Mouse (Mus musculus) testis, adult 10 weeks (tissue): Measurements from ENCODE around the gene Tmem213. TPM values are rescaled to one million over a fixed set of nuclear protein-coding genes. Genes with fewer than 3 reads are reported as not detected.

Experiments
- polyA plus RNA-seq: library from polyadenylated mRNA; stranded (reverse); fragments of 350-450 nt; fragmentation: Illumina TruSeq; extraction: RNeasy Lipid Tissue Mini Kit (QIAGEN cat#74804); gene quantifications from one replicate; pipeline ENCODE4 v1.2.3, GENCODE M21; 2014; ENCODE audit warnings: low read depth, low replicate concordance

Gene Tmem213
- not detected for polyA plus RNA-seq

GRCm38 (mm10) chr6:38109160-38109795, at the start of gene Tmem213:
TSS of gene Tmem213 (plus strand) at chr6:38109255.

GRCm38 (mm10) chr6:38124207-38124835, 15.3 kb downstream of the Tmem213 start, which contains the start of gene Atp6v0a4:
TSS of gene Atp6v0a4 (minus strand) at chr6:38124586.

Other genes starting within 250 kb of the Tmem213 start
- 281 TPM for gene Trim24, start 238.4 kb upstream of the Tmem213 start, polyA plus RNA-seq
- 0.49 TPM for gene Svopl, start 62.3 kb upstream of the Tmem213 start, polyA plus RNA-seq
- gene Atp6v0a4, start 15.3 kb downstream of the Tmem213 start, polyA plus RNA-seq = 0.42 TPM
- gene D630045J12Rik, start 144.8 kb downstream of the Tmem213 start, polyA plus RNA-seq = 1.1 TPM
- gene Zc3hav1l, start 190.0 kb downstream of the Tmem213 start, polyA plus RNA-seq = 1.4 TPM
- 6.7 TPM for gene Zc3hav1, start 245.3 kb downstream of the Tmem213 start, polyA plus RNA-seq